Mouse (Mus musculus) T-helper 2 cell (primary cell): ENCODE measurements around the gene Grifin.

ENCODE experiments used
- in situ Hi-C: fragments of 300-600 bp; cut with MboI, MseI; formaldehyde crosslinking; loops from one replicate; pipeline ENCODE4 v1.15.1; 2025; ENCODE audit warnings: high pct_unique_total_duplicates

Grifin gene

GRCm38 (mm10) chr5:140589082-140589774 is 24.4 kb upstream of the Grifin start:
- in situ Hi-C loops, result no loop called here

DNA sequence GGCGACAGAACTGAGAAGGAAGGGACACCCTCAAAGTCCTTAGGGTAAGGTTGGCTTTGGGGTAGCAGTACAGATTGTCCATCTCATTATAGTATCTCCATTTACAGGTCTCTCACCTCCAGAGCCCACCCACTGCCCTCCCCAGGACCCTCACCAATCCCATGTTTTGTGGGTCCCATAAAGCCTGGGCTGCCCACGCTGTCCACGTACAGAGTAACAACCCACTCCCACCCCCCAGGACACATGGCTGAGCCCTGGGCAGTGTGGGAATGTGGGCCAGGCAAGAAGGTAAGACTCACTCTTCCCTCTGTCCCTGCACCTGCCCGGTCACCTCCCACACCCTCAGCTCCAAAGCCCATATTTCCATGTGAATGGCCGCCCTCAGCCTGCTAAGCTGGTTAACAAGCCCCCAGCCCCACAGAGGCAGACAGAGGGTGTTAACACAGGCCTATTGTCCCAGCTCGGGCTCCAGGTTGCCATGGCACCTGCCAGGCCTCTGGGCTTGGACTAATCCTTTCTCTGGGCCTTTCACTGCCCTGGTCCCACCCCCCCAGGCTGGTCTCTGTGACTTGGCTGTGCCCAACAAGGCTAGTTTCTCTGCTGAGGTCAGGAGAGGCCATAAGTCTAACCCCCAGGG is 19.0 kb upstream of the Grifin start:
- in situ Hi-C loops, result no loop called here

GRCm38 (mm10) chr5:140582995-140583731 is 18.3 kb upstream of the Grifin start:
- in situ Hi-C loops, result no loop called here

GRCm38 (mm10) chr5:140581569-140581968 is 16.7 kb upstream of the Grifin start:
- in situ Hi-C loops, result no loop called here

GRCm38 (mm10) chr5:140579771-140580170 is 14.9 kb upstream of the Grifin start:
- in situ Hi-C loops, result no loop called here

- in situ Hi-C loops, result no loop called here
Observed at GRCm38 (mm10) chr5:140579221-140579620, 14.3 kb upstream of the Grifin start.

DNA sequence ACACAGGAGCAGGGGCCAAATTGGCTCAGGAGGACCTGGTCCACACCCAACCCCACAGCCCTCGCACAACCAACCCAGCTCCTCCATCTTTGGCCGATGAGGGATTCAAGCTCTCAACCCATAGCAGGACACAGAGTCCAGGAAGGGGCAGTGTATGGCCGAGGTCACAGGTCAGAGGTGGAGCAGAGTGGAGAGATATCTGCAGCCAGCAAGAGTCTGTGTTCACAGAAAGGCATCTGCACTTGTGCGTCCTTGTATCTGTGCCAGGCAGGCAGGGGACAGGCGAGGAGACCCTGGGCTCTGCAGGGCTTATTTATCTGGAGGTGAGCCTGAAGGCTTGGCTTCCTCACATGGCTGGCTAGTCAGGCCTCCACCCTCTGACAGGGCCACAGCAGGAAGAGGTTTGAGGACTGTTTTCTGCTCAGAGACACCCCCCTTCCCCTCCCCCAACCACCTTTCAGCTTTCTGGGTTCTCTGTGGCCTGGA is 10.6 kb upstream of the Grifin start:
- in situ Hi-C loops, result no loop called here

DNA sequence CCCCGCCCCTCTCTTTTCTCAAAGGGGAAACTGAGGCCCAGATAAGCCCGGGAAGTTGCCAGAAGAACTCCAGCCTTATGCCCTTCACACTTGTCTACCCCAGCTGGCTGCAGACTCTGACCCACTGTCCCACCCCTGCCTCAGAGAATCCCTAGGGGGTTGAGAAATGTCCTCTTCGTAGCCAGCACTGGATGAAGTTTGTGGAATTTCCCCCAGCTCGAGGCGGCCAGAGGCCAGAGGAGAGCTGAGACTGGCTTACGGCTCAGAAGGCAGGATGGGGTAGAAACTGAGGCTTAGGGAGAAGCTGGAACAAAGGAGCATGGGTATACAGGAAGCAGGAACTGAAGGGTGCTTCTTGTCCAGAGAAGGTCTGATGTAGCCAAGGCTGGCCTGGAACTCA is 7.7 kb upstream of the Grifin start:
- in situ Hi-C loops, result no loop called here

- in situ Hi-C loops, result no loop called here
Observed at GRCm38 (mm10) chr5:140571673-140572072, 6.8 kb upstream of the Grifin start.

- in situ Hi-C loops, result no loop called here
Observed at GRCm38 (mm10) chr5:140571201-140571600, 6.3 kb upstream of the Grifin start.

DNA sequence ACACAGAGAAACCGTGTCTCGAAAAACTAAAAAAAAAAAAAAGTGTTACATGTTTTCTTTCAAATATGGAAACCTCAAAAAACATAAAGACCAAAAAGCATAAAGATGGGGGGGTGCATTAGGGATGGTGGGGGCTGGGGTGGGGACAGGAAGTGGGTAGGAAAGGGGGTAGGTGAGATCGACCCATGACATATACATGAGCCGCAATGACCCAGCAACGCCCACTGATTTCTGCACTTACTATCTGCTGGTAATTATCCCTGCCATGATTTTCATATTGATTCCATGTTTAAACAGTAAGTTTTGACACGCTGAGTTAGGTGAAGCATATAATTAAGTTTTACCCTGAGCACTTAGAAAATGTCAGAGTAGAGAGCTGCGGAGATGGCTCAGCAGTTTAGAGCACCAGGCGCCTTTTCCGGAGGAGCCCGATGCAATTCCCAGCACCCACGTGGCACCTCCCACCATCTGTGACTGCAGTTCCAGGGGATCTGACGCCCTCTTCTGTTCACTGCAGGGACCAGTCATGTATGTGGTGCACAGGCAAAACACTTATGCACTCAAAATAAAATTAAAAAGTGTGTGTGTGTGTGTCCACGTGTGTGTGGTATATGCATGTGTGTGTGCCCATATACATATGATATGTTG is 5.5 kb upstream of the Grifin start:
- in situ Hi-C loops, result no loop called here

- in situ Hi-C loops, result loop anchor here (5.0 kb wide), 2 partner anchors 48 to 757 kb away; no protein-coding TSS in a partner anchor
Observed at GRCm38 (mm10) chr5:140569032-140569595, 4.2 kb upstream of the Grifin start.

- in situ Hi-C loops, result loop anchor here (5.0 kb wide), 2 partner anchors 49 to 756 kb away; no protein-coding TSS in a partner anchor
Observed at GRCm38 (mm10) chr5:140568321-140568970, 3.6 kb upstream of the Grifin start.

- in situ Hi-C loops, result loop anchor here (5.0 kb wide), 2 partner anchors 50 to 755 kb away; no protein-coding TSS in a partner anchor
Observed at GRCm38 (mm10) chr5:140567751-140568150, 2.9 kb upstream of the Grifin start.

DNA sequence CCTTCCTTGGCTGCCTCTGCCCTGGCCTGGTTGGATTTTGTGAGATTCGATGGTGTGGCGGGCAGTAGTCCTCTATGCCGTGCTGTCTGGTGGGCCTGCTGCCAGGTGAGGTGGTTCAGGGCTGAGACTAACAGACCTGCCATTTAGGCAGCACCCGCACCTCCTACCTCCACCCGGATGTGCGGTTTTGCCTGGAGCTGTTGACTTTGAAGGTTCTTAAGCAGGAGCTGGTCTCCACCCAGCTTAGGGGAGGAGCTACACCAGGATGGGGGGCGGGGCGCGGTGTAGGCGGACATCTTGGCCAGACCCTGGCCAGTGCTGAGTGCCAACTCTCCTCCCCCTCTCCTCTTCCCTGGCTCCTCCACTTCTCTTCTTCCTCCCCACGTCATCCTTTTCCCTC is 2.5 kb upstream of the Grifin start:
- in situ Hi-C loops, result loop anchor here (5.0 kb wide), 2 partner anchors 50 to 755 kb away; no protein-coding TSS in a partner anchor

DNA sequence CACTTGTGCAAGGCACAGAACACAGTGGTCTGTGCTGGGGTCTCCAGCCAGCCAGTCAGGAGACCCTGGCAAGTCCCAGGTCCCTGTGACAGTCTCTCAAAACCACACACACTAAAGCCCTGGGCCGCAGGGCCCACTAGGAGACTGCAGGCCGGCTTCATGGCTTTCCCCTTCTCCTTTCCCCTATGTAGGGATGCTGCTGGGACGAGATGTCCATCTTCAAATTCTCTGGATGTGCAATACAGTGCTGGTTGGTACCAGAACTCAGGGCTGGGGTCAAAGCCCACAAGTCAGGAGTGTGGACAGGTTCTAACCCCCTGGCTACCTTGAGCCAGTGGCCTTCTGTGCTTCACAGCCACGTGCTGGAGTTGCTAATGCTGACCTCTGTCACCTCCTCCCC is 1.4 kb upstream of the Grifin start:
- in situ Hi-C loops, result loop anchor here (5.0 kb wide), 2 partner anchors 51 to 754 kb away; no protein-coding TSS in a partner anchor

DNA sequence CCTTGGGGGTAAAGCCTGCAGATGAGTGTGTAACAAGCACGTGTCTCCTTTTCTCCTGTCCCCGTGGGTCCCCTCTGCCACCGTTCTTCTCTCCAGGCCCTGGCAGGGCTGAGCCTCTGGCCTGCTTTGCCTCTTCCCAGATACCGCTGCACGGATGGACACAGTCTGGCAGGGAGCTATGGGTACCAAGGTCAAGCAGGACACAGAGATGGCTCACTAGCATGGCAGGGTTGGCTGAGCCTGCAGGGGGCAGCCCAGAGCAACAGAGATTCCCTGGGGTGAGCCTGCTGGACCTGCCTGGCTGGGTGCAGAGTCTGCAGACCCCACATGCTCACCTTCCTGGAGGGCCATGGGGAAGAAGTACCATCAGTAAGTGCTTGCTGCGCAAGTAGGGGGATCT is 985 bp upstream of the Grifin start:
- in situ Hi-C loops, result loop anchor here (5.0 kb wide), 2 partner anchors 51 to 754 kb away; no protein-coding TSS in a partner anchor

- in situ Hi-C loops, result loop anchor here (5.0 kb wide), 2 partner anchors 52 to 753 kb away; no protein-coding TSS in a partner anchor
Observed at GRCm38 (mm10) chr5:140565451-140565850, 580 bp upstream of the Grifin start.

DNA sequence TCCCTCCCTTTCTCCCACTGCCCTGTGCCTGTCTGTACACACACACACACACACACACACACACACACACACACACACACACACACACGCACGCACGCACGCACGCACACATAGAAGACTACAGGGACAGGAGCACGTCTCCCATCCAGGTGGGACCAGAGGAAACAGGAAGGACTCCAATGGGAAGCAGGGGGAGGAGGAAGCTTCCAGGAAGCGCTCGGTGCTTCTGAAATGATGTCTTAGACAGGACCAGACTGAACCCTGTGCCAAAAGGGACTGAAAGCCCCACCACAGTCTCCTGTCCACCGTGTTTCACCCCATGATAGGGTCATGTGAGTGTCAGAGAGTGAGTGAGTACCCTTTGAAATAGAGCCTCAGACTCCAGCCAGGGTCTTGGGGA is 2.3 kb downstream of the Grifin start:
- in situ Hi-C loops, result no loop called here

GRCm38 (mm10) chr5:140556859-140557258 is 8.0 kb downstream of the Grifin start:
- in situ Hi-C loops, result no loop called here

- in situ Hi-C loops, result no loop called here
Observed at GRCm38 (mm10) chr5:140553719-140554118, 11.2 kb downstream of the Grifin start.
